Mouse (Mus musculus): ENCODE data around the gene Krit1. TPM values are rescaled to one million over a fixed set of nuclear protein-coding genes. Genes with fewer than 3 reads are reported as not detected.
"Not testable (repeated sequence)": the region's sequence is repeated elsewhere in the genome, so short reads cannot be mapped to it uniquely, and the experiment has no call there.

Krit1 gene
- total RNA-seq (2022): 10 to 100 TPM; 27.5 to 32.2 (median 31.1) TPM

DNA sequence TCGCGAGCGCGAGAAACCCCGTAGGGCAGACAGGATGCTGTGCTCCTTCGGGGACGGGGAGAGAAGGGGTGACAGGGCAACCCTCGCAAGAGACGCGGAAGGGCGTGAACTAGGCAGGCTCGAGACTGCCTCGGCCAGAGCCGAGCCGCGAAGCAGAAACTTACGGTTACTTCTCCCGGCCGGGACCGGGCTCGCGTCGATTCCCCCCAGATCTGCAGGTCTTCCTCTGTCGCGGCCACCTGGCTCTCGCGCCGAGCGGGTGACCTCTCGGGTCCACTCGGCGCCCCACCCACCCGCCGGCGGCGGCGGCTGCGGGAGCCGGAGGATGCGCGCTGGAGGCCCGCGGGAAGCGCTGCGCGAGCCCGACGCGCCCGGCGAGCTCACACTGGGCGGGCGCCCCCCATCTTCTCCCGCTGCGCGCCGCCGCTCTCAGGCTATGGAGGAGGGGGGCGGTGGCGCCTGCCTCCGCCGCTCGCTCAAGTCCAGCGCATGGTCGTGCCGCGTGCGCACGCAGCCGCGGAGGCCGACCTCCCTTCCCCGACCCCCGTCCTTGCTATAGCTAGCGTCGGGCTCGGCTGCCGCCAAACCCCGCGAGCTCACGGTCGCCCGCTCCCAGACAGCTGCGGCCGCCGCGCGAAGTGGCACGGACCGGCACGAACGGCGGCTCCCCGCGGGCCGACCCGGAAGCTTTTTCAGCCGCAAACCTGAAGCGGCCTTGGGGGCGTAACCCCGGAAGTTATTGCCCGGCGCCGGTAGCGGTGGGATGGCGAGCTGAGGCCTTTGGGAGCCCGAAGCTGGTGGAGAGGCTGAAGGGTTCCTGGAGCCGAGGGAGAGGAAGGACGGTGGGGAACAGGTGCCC, at the start of gene Krit1, which contains the start of gene Ankib1:
Gene Krit1 (plus strand): TSS at position 752 of the 859 bp plus-strand sequence.
Gene Ankib1 (minus strand): TSS at position 493 of the 859 bp plus-strand sequence.
- DNase-seq (ENCODE audit: low spot score): peak; percentile 87

GRCm38 (mm10) chr5:3771512-3771911, 31.5 kb upstream of the Krit1 start:
- DNase-seq (ENCODE audit: low spot score): no peak

- DNase-seq (ENCODE audit: low spot score): no peak
Observed at GRCm38 (mm10) chr5:3772017-3772416, 31.0 kb upstream of the Krit1 start.

- DNase-seq (ENCODE audit: low spot score): no peak
Observed at GRCm38 (mm10) chr5:3782670-3783069, 20.3 kb upstream of the Krit1 start.

DNA sequence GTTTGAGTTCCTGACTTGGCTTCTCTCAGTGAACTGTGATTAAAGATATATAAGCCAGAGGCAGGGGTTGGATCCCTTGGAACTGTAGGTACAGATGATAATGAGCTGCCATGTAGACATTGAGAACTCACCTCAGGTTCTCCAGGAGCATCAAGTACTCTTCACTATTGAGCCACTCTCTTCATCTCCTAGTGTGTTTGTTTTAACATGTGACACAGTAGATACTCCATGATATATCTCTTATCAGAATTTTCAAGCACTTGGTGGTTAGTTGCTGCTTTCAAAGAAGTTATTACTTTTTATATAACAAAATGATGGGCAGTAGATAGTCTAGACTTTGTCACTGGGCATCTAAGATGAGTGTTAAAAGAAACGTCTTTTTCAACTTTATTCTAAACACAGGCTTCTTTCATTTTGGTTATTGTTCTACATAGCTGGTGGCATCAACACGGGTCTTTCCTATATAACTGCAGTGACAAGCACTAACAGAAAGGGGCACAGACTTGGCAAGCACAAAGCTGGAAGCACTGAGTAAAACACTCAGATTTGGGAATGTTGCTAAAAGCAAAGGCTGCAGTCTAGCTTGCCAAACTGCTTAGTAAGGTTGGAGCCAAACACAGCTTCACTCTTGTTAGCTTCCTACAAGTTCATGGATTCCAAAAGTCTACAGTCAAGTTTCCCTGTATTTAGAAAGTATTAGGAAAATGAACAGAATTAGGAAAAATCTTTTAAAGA, 18.9 kb upstream of the Krit1 start:
- no peak for DNase-seq (ENCODE audit: low spot score)

GRCm38 (mm10) chr5:3784751-3785496, 18.1 kb upstream of the Krit1 start:
- DNase-seq (ENCODE audit: low spot score): no peak

DNA sequence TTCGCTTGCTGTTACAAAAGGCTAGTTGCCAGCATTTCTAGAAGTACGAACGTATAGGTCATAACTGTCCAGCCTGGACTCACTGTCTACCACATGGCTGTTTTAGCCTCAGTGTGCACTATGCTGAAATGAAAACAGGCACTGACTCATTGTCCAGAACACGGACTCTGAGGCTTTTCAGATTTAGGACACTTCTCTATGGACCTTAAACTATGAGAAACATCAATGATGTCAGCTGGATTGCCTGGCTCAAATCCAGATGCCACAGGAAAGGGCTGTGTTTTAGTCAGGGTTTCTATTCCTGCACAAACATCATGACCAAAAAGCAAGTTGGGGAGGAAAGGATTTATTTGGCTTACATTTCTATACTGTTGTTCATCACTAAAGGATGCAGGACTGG, 15.4 kb upstream of the Krit1 start:
- peak; percentile 26 for DNase-seq (ENCODE audit: low spot score)

GRCm38 (mm10) chr5:3791048-3791447, 11.9 kb upstream of the Krit1 start:
- no peak for DNase-seq (ENCODE audit: low spot score)

DNA sequence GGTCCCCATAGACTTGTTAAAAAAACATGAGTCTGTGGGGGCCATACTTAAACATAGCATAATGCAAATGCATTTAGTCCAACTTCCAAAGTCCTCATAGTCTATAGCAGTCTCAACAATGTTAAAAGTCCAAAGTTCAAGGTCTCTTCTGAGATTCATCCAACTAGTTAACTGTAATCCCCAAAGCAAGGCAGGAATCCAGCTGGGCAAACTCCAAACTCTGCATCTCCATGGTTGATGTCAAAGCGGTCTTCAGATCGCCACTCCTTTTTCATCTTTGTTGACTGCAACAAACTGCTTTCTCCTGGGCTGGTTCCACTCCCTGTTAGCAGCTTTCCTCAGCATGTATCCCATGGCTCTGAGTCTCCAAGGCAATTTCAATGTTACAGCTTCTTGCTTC, 5.9 kb upstream of the Krit1 start:
- DNase-seq (ENCODE audit: low spot score): not testable (repeated sequence)

DNA sequence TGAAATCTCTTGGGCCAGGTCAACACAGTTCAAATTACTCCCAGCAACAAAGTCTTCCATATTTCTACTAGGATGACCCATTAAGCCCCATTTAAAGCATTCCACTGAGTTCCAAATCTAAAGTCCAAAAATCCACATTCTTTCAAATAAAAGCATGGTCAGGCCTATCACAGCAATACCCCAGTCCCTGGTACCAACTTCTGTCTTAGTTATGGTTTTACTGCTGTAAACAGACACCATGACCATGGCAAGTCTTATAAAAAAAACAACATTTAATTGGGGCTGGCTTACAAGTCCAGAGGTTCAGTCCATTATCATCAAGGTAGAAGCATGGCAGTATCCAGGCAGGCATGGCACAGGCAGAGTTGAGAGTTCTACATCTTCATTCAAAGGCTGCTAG, 4.3 kb upstream of the Krit1 start:
- not testable (repeated sequence) for DNase-seq (ENCODE audit: low spot score)

DNA sequence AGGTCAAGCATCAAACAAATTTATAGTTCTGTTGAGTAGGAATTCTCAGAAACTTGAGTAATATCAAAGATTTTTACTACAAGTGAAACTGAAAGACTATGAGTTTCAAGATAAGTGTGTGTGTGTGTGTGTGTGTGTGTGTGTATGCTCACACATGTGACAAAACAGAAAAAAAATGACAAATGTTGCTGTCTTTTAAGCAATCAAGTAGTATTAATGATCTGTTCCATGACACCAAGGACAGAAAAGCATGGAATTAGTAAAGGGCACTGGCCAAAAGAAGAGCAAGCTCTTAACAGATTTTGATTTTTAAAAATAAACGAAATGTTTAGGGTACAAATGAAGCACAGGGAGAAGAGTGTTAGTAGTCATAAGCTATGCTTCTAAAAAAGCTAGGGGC, 2.9 kb upstream of the Krit1 start:
- DNase-seq (ENCODE audit: low spot score): no peak

DNA sequence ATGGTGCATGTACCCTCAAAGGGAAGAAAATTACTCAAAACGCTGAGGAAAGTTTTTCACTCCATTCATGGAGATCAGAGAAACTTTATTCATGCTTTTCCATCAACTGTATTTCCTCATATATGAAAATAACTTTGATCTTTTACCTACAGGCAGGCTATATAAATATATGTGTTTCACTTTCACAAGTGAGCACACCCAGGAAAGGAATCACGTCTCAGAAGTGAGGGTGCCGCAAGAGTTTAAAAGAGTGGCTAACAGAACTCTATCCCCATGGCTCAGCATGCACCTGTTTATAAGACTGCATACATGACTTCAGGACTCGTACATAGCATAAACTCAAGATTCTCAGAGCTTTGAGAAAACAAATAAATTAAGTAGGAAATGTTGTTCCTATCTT, 2.1 kb upstream of the Krit1 start:
- no peak for DNase-seq (ENCODE audit: low spot score)

DNA sequence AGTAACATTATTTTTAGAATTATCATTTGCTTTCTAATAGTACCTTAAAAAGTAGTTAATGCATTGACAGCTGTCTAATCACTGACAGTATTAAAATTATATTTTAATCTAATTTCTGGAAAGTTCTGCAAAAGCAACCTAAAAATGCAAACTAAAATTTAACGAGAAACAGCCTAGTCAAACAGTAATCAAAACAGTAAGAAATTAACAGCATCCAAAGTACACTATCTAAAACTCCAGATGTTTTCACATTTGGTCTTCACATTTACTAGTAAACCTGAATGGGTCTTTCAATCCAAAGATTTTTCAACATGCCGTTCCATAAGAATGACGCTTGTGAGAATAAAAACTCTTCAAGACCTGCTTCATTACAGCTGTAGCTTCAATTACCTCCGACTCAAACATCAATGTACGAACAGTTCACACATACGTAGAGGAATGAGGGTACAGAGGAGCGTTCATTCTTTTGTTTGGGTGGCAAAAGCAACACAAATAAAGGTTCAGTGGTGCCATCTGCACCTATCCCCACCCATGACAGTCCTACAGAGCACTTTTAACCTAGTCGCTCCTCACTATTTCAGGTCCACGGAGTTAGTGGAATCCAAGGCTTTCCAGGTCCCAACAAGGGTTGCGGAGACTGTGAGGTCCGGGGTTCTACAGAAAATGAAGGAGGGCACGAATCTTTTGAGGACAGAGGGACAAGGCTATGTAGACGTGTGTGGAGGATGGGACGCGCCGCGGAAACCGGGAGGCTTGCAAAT, 1.1 kb upstream of the Krit1 start:
- DNase-seq (ENCODE audit: low spot score): no peak

DNA sequence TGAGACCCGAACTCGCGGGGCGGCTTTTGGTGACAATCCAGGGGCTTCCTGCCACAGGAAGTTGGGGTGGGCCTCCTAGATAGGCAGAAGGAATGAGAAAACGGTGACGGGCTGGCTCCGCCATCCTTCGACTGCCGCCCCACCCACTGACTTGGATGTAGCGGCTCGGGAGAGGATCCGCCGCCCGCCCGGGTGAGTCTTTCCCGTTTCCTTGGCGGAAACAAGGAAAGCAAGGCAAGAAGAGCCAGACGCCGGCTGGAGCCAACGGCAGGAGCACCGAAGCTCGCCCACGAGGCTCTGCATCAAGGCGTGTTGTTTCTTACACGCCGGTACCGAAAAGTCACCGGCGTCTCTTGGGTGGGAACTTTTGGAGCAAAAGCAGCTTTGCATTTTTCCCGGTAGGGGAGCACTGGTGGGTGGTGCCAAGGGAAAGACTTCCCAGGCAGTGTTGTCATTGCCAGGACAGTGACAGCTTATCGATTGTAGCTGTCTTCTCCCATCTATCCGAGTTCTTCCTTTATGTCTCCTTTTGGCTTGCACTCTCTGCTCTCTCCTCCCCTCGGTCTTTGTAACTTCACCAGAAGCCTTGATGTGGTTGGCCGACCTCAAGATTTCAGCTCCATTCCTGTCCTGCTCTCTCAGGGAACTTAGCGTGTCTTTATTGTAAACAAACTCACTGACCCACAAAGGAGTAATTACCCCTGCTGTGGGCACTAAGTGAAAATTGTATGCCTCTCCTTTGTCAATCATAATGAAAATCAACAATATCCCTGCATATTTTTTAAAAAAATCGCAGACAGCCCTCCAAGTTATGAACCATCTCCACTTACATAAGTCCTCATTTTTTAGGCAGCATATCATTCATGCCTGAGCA, 545 bp downstream of the Krit1 start:
- DNase-seq (ENCODE audit: low spot score): no peak

DNA sequence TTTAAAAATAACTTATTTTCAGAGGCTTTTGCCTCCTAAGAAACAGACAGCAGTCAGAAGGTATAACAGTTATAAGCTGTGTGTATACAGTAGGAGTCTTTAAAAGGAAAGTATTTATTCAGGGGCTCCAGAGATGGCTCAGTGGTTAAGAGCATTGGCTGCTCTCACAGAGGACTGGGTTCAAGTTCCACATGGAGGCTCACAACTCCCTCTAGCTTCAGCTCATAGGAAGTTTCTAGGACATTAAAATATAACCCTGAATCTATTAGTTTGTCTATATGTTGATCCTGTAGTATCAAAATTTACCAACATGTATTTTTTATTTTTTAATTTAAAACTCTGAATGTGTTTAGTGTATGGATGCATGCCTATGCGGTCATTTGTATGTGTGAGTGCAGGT, 5.5 kb downstream of the Krit1 start:
- DNase-seq (ENCODE audit: low spot score): no peak

DNA sequence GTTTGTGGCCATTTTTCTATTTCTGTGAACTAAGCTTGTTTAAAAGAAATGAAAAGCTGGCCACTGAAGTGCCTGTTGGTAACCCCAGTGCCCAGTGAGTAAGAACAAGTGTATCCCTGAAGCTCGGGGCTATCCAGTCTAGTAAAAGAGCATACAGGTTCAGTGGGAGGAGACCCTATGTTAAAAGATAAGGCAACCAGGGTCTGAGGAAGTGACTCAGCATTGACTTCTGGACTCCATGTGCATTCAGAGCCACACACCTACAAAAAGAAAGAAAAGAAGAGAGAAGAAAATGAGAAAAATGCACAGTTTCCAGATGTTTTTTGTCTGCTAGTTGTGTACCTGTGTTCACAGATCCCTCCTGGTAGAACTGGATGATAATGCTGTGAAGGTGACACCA, 31.1 kb downstream of the Krit1 start:
- no peak for DNase-seq (ENCODE audit: low spot score)

- no peak for DNase-seq (ENCODE audit: low spot score)
Observed at GRCm38 (mm10) chr5:3845026-3845425, 42.0 kb downstream of the Krit1 start, which contains the start of gene Lrrd1. Gene Lrrd1, plus strand, starts transcription at chr5:3845173.

DNA sequence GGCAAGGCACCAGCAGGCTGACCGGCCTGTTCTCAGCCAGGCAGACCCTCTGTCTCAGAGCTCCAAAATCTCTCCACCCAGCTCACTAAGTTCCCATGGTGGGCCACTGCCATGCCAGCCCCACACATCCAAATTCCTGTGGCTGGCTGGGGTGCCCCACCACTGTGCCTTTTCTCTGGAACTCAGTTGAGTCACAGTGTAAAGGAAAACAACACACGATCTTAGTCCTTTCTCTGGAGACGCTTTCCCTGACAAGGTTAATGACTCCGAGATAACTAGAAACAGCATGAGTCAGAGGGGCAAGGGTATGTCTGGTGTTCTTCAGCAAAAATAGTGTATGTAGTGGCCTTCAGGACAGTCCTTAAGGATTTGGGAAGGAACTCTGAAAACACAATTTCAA, 67.2 kb downstream of the Krit1 start:
- no peak for DNase-seq (ENCODE audit: low spot score)

GRCm38 (mm10) chr5:3872348-3872747, 69.4 kb downstream of the Krit1 start:
- DNase-seq (ENCODE audit: low spot score): no peak

GRCm38 (mm10) chr5:3873485-3873884, 70.5 kb downstream of the Krit1 start:
- DNase-seq (ENCODE audit: low spot score): no peak
